8 mouse cellular contexts compared by ENCODE assay signal in genomic region chr10:60195087-60195486, GRCm38 (mm10). TPM values are rescaled to one million over a fixed set of nuclear protein-coding genes. Genes with fewer than 3 reads are reported as not detected.
A peak's percentile ranks its signal among the peaks of the same experiment; 100 is the strongest.
DNase-seq lines count a peak whose midpoint lies in the region; ATAC-seq and TF ChIP-seq lines count a peak whose summit lies in the region.

No protein-coding gene starts in this region.

- intact Hi-C loops in left cerebral cortex, postnatal 4 days (cut with DNase I): no loop called here
- intact Hi-C loops in left cerebral cortex, adult 2 months (cut with DNase I): no loop called here

- no peak overlapping the region for H3K4me2 ChIP-seq in limb, embryonic 11.5 days (ENCODE audit: low read depth, severe bottlenecking)
- H3K4me2 ChIP-seq in stomach, embryonic 15.5 days: no peak overlapping the region

- DNase-seq in left cerebral cortex, postnatal 4 days: peak; percentile 94
- DNase-seq in left cerebral cortex, adult 2 months (ENCODE audit: extremely low spot score in 1 of 2, low spot score in 2 of 2): no peak
- DNase-seq in cerebellum, adult 9-11 months: peak; percentile 94
- DNase-seq in hindbrain, embryonic 10.5 days (ENCODE audit: low spot score): peak; percentile 25
- peak; percentile 38 for DNase-seq in limb, embryonic 11.5 days (ENCODE audit: low spot score)
- no peak for DNase-seq in natural killer cell, adult 2 months (ENCODE audit: low spot score in 2 of 2)

- no peaks in the 10 kb centered on the region for H3K9me3 ChIP-seq in hindbrain, embryonic 10.5 days
- no peaks in the 10 kb centered on the region for H3K9me3 ChIP-seq in limb, embryonic 11.5 days (ENCODE audit: control insufficient read depth, low read length)
- no peaks in the 10 kb centered on the region for H3K9me3 ChIP-seq in stomach, embryonic 15.5 days

- ATAC-seq in limb, embryonic 11.5 days (ENCODE audit: insufficient number of reproducible peaks, low FRiP score, low TSS enrichment, low read depth): 0 out of 2 replicates have a peak, but pooled peaks have one; percentile 51
- ATAC-seq in stomach, embryonic 15.5 days (ENCODE audit: insufficient read depth, low FRiP score, low read depth): no peak
- no peak for ATAC-seq in granulocyte monocyte progenitor cell, adult 5-6 weeks (replicated peaks; ENCODE audit: poor library complexity, severe bottlenecking)

- H3K4me1 ChIP-seq in hindbrain, embryonic 10.5 days (replicated peaks): peaks cover 36% of the 10 kb centered on the region
- peaks cover 22% of the 10 kb centered on the region for H3K4me1 ChIP-seq in limb, embryonic 11.5 days (ENCODE audit: control insufficient read depth, insufficient read depth, low read length)
- H3K4me1 ChIP-seq in stomach, embryonic 15.5 days: peaks cover 35% of the 10 kb centered on the region

- H3K36me3 ChIP-seq in hindbrain, embryonic 10.5 days: no peaks in the 10 kb centered on the region
- H3K36me3 ChIP-seq in limb, embryonic 11.5 days (ENCODE audit: control insufficient read depth, insufficient read depth, low read length): no peaks in the 10 kb centered on the region
- no peaks in the 10 kb centered on the region for H3K36me3 ChIP-seq in stomach, embryonic 15.5 days

- no peak overlapping the region for H3K27ac ChIP-seq in left cerebral cortex, adult 2 months
- peak overlapping the region; percentile 84 for H3K27ac ChIP-seq in hindbrain, embryonic 10.5 days
- H3K27ac ChIP-seq in limb, embryonic 11.5 days (replicated peaks; ENCODE audit: low read depth, low read length): peak overlapping the region; percentile 61; the same call in 1 of the 2 replicates
- peak overlapping the region; percentile 74 for H3K27ac ChIP-seq in stomach, embryonic 15.5 days

- no peak overlapping the region for H3K9ac ChIP-seq in limb, embryonic 11.5 days (ENCODE audit: low read length)
- H3K9ac ChIP-seq in stomach, embryonic 15.5 days: no peak overlapping the region

- TF ChIP-seq CTCF in left cerebral cortex, adult 2 months (IDR thresholded peaks at IDR 0.05): no peak; the same call in 1 of the 2 replicates

- H3K4me3 ChIP-seq in left cerebral cortex, adult 2 months: no peak overlapping the region
- no peak overlapping the region for H3K4me3 ChIP-seq in hindbrain, embryonic 10.5 days
- H3K4me3 ChIP-seq in limb, embryonic 11.5 days (ENCODE audit: low read depth, low read length): no peak overlapping the region
- H3K4me3 ChIP-seq in stomach, embryonic 15.5 days (replicated peaks): no peak overlapping the region

- 46% methylated on average over 4 of the region's 4 CpGs for WGBS in hindbrain, embryonic 10.5 days
- 55% methylated on average over 4 of the region's 4 CpGs for WGBS in limb, embryonic 11.5 days
- 17% methylated on average over 4 of the region's 4 CpGs for WGBS in stomach, embryonic 15.5 days

- H3K27me3 ChIP-seq in hindbrain, embryonic 10.5 days (ENCODE audit: insufficient read depth, poor library complexity, severe bottlenecking): peaks cover 9% of the 10 kb centered on the region
- H3K27me3 ChIP-seq in limb, embryonic 11.5 days (ENCODE audit: control insufficient read depth, insufficient read depth, low read length): 0 out of 2 replicates have a peak, but pooled peaks cover 2% of the 10 kb centered on the region
- no peaks in the 10 kb centered on the region for H3K27me3 ChIP-seq in stomach, embryonic 15.5 days (replicated peaks)

RNA-seq across cellular contexts. Expression of gene Chst3, which starts 24.0 kb away (rescaled TPM):
- 1 to 10 TPM; 2.6 to 2.8 TPM for total RNA-seq in left cerebral cortex, postnatal 4 days (2021)
- 1 to 10 TPM; 1.2 to 1.4 TPM for total RNA-seq in left cerebral cortex, adult 2 months (2021)
- polyA plus RNA-seq in hindbrain, embryonic 10.5 days (2016; fragmentation: Nextera tagmentation; extraction: Ambion mirVana): 1.8 and 2.2 TPM in 2 replicates
- 1.3 and 2.0 TPM in 2 replicates for polyA plus RNA-seq in limb, embryonic 11.5 days (2014; fragmentation: Nextera tagmentation; extraction: Ambion mirVana)
- polyA plus RNA-seq in stomach, embryonic 15.5 days (2015; fragmentation: Nextera tagmentation; extraction: Ambion mirVana): 2.2 and 2.3 TPM in 2 replicates
- total RNA-seq in granulocyte monocyte progenitor cell, adult 5-6 weeks (2014; fragmentation: Nextera tagmentation): not detected in 2 replicates
- not detected in 2 replicates for total RNA-seq in granulocyte monocyte progenitor cell, adult 5-6 weeks (2017)

Comparison
In these comparisons a context has a peak if more than half of its experiments do, and no peak if none do; other contexts are left out.
1. DNase-seq: peak in left cerebral cortex, postnatal 4 days (single experiment), cerebellum, adult 9-11 months (single experiment), hindbrain, embryonic 10.5 days (single experiment) and limb, embryonic 11.5 days (single experiment); none in left cerebral cortex, adult 2 months (0 of 2) and natural killer cell, adult 2 months (0 of 2).